Mouse (Mus musculus) thymus, adult 2 months (tissue): ENCODE measurements around the gene Irf2bp2. TPM values are rescaled to one million over a fixed set of nuclear protein-coding genes. Genes with fewer than 3 reads are reported as not detected.
A peak's percentile ranks its signal among the peaks of the same experiment; 100 is the strongest.

Experiments
- DNase-seq: peaks from one replicate; pipeline ENCODE4 v3.0.0; 2021
- H3K27ac ChIP-seq: fragments of 200-500 bp; 2 replicates; pipeline ENCODE4 v1.5.1; 2012; ENCODE audit warnings: low read length, control low read depth; ENCODE audit not compliant: control insufficient read depth, insufficient read depth
- H3K27me3 ChIP-seq: fragments of 200-500 bp; 2 replicates; pipeline ENCODE4 v1.6.1; 2012; ENCODE audit warnings: mild to moderate bottlenecking, low read length, moderate library complexity, mixed read lengths; ENCODE audit not compliant: control insufficient read depth, insufficient read depth
- H3K36me3 ChIP-seq: fragments of 200-500 bp; 2 replicates; pipeline ENCODE4 v1.6.1; 2012; ENCODE audit warnings: mild to moderate bottlenecking, low read length, moderate library complexity; ENCODE audit not compliant: control insufficient read depth, insufficient read depth
- H3K4me1 ChIP-seq: fragments of 200-500 bp; replicated peaks from 2 replicates; pipeline ENCODE4 v1.6.1; 2012; ENCODE audit warnings: low read length; ENCODE audit not compliant: control insufficient read depth, insufficient read depth
- H3K4me3 ChIP-seq: fragments of 200-500 bp; 2 replicates; pipeline ENCODE4 v1.5.1; 2012; ENCODE audit warnings: mild to moderate bottlenecking, low read length, control low read depth, moderate library complexity; ENCODE audit not compliant: control insufficient read depth, insufficient read depth
- CTCF ChIP-seq: fragments of 200-500 bp; IDR thresholded peaks from 2 replicates; pipeline ENCODE4 v1.5.1; 2012; ENCODE audit warnings: mild to moderate bottlenecking, control low read depth, low read length, moderate library complexity, borderline replicate concordance; ENCODE audit not compliant: control insufficient read depth, poor library complexity, insufficient read depth; ENCODE audit errors: extremely low read depth
- POLR2A ChIP-seq: fragments of 200-500 bp; IDR thresholded peaks from 2 replicates; pipeline ENCODE4 v1.6.1; 2012; ENCODE audit warnings: mild to moderate bottlenecking, low read length, control low read depth, moderate library complexity; ENCODE audit not compliant: control insufficient read depth, poor library complexity, insufficient read depth; ENCODE audit errors: extremely low read depth
- WGBS: fragments of 180-500 bp; shearing (Covaris S2); methylation state at CpG from one replicate; pipeline ENCODE4 v1.1.7; 2018; 5-methylcytosine and 5-hydroxymethylcytosine counted together
- polyA plus RNA-seq: library from polyadenylated mRNA; depleted of rRNA; stranded (reverse); fragments of >200 nt; gene quantifications from 2 replicates; pipeline ENCODE4 v1.2.3, GENCODE M21; 2012

The Irf2bp2 gene
- polyA plus RNA-seq, 1 experiment, result 71.7 TPM

DNA sequence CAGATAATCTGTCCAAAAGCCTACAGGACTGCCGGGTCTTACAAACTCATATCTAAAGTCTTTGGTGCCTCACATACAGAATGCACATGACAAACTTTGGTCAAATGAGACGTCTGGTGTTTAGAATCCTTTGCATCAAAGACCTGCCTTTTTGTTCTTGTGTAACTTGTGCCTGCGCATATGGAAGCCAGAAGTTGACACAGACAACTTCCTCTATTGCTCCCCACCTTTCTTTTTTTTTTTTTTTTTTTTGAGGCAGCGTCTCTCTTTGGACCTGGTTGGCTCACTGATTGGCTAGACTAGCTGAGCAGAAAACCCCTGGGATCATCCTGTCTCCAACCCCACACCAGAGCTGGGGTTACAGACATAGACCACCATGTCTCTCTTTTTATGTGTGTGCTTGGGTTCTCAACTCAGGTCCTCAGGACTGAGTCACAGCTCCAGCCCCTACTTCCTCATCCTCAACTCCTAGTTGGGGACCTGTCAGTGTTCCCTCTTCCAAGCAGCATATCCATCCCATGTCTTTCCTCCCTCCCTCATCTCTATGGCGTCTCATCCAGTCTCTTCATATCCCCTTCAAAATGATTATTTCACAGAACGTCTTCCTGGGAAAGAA is 20.6 kb downstream of the Irf2bp2 start:
- no peak for DNase-seq
- no peaks in the 10 kb centered on the region for H3K36me3 ChIP-seq
- H3K27me3 ChIP-seq, result no peaks in the 10 kb centered on the region
- TF ChIP-seq POLR2A (no peak), CTCF (no peak)
- H3K27ac ChIP-seq, result no peak overlapping the region
- H3K4me3 ChIP-seq, result no peak overlapping the region
- peaks cover 9% of the 10 kb centered on the region; the same call in 1 of the 2 replicates for H3K4me1 ChIP-seq
- WGBS, result 77% methylated on average over 6 of the region's 6 CpGs

- 43% methylated on average over 15 of the region's 15 CpGs for WGBS
- Histone ChIP-seq H3K27ac (no peak overlapping the region), H3K4me3 (no peak overlapping the region), H3K27me3 (no peaks in the 10 kb centered on the region), H3K4me1 (peaks cover 25% of the 10 kb centered on the region), H3K36me3 (no peaks in the 10 kb centered on the region)
- DNase-seq, result no peak
- TF ChIP-seq POLR2A (no peak), CTCF (no peak)
Measured at GRCm38 (mm10) chr8:126571065-126571660, 22.6 kb downstream of the Irf2bp2 start.

GRCm38 (mm10) chr8:126570521-126571040 is 23.2 kb downstream of the Irf2bp2 start:
- no peaks in the 10 kb centered on the region for H3K36me3 ChIP-seq
- 78% methylated on average over 9 of the region's 9 CpGs for WGBS
- H3K27ac ChIP-seq, result no peak overlapping the region
- no peak for TF ChIP-seq CTCF
- TF ChIP-seq POLR2A, result no peak
- H3K4me1 ChIP-seq, result peaks cover 30% of the 10 kb centered on the region
- H3K27me3 ChIP-seq, result no peaks in the 10 kb centered on the region
- no peak overlapping the region for H3K4me3 ChIP-seq
- DNase-seq, result no peak

DNA sequence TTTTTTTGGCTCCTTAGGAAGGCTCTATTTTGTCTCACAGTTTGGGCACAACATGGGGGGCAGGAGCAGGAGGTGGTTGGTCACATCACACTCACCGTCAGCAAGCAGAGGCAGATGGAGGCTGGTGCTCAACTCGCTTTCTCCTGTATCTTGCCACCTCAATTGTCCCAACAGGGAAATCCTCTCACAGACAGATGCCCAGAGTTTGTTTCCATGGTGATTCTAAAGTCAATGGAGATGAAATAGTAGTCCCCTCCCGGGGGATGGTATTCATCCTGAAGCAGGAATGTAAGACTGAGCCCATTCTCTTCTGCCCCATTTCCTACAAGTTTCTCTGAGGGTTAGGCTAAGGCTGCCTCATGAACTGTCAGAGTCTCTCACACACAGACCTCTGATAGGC is 23.7 kb downstream of the Irf2bp2 start:
- Histone ChIP-seq H3K27ac (no peak overlapping the region), H3K4me3 (no peak overlapping the region), H3K27me3 (no peaks in the 10 kb centered on the region), H3K36me3 (no peaks in the 10 kb centered on the region), H3K4me1 (peaks cover 35% of the 10 kb centered on the region)
- no peak for DNase-seq
- 93% methylated on average over 3 of the region's 3 CpGs for WGBS
- no peak for TF ChIP-seq CTCF
- no peak for TF ChIP-seq POLR2A

DNA sequence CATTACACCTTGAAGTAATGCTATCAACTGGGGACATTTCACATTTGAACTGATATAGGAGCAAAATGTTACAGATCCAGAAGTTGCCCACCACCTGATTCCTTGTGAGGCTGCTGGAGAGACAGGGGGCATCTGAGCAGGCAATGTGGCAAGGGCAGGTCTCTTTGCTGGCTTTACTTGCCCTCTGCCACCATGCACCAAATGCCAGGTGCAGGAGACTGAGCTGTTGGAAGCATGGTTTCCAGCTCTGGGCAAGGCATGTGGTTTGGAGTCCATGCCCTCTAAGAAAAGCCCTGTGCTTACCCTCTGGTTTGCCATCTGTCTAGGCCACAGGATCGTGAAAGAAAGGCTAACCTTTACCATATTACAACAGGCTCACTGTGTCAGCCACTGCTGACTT is 24.1 kb downstream of the Irf2bp2 start:
- TF ChIP-seq CTCF, result no peak
- no peak for TF ChIP-seq POLR2A
- H3K4me3 ChIP-seq, result no peak overlapping the region
- no peak for DNase-seq
- H3K27me3 ChIP-seq, result no peaks in the 10 kb centered on the region
- H3K4me1 ChIP-seq, result peaks cover 39% of the 10 kb centered on the region
- WGBS, result 10% methylated on average over 1 of the region's 1 CpGs
- H3K36me3 ChIP-seq, result no peaks in the 10 kb centered on the region
- no peak overlapping the region for H3K27ac ChIP-seq

- 60% methylated on average over 2 of the region's 2 CpGs for WGBS
- Histone ChIP-seq H3K4me3 (no peak overlapping the region), H3K27me3 (no peaks in the 10 kb centered on the region), H3K36me3 (no peaks in the 10 kb centered on the region), H3K27ac (peak overlapping the region; percentile 9; the same call in 1 of the 2 replicates), H3K4me1 (peaks cover 41% of the 10 kb centered on the region)
- TF ChIP-seq CTCF (no peak), POLR2A (no peak)
- DNase-seq, result no peak
Measured at GRCm38 (mm10) chr8:126567674-126568073, 26.1 kb downstream of the Irf2bp2 start.
